17 mouse cellular contexts compared by ENCODE assay signal in genomic region chr2:131502561-131502960, GRCm38 (mm10). TPM values are rescaled to one million over a fixed set of nuclear protein-coding genes. Genes with fewer than 3 reads are reported as not detected.
DNase-seq lines count a peak whose midpoint lies in the region; ATAC-seq and TF ChIP-seq lines count a peak whose summit lies in the region.
"Had no signal": no experiment of that assay in that cellular context is flagged by ENCODE, and none has a peak within 500 bp of the region (broad histone marks: within the 10 kb centered on the region; RNA-seq: fewer than 3 reads in every experiment).

No protein-coding gene starts in this region.

- no peak overlapping the region for H3K4me3 ChIP-seq in kidney, adult 2 months (ENCODE audit: insufficient read depth, low read depth, low read length)
- H3K4me3 ChIP-seq in neural tube, embryonic 13.5 days = no peak overlapping the region
- H3K4me3 ChIP-seq: heart, embryonic 12.5 days had no signal

- H3K4me2 ChIP-seq in neural tube, embryonic 13.5 days = no peak overlapping the region
- H3K4me2 ChIP-seq: heart, embryonic 12.5 days had no signal

- ATAC-seq in neural tube, embryonic 13.5 days (ENCODE audit: low read depth) = no peak

- H3K27me3 ChIP-seq in kidney, adult 2 months (replicated peaks; ENCODE audit: control insufficient read depth, insufficient read depth, low read length) = no peaks in the 10 kb centered on the region
- no peaks in the 10 kb centered on the region for H3K27me3 ChIP-seq in neural tube, embryonic 13.5 days

- no peaks in the 10 kb centered on the region for H3K4me1 ChIP-seq in kidney, adult 2 months (ENCODE audit: control insufficient read depth, insufficient read depth, low read length)
- H3K4me1 ChIP-seq in neural tube, embryonic 13.5 days (replicated peaks) = peaks cover 77% of the 10 kb centered on the region

- DNase-seq in adrenal gland, adult 2 months = peak; percentile 19
- DNase-seq in adrenal gland, postnatal 10 days = no peak
- peak; percentile 14 for DNase-seq in kidney, adult 2 months
- no peak for DNase-seq in kidney, postnatal 14 days
- no peak for DNase-seq in neural tube, embryonic 10.5 days (ENCODE audit: extremely low spot score, low spot score)
- DNase-seq in Muller cell, postnatal 12 days (ENCODE audit: inconsistent ontology term) = no peak
- DNase-seq in heart, postnatal 4 days = no peak
- DNase-seq: cerebellum, adult 11-12 months; kidney, postnatal 4 days; right cerebral cortex, postnatal 25 days had no signal

- H3K9ac ChIP-seq in neural tube, embryonic 13.5 days = no peak overlapping the region

- H3K9me3 ChIP-seq in neural tube, embryonic 13.5 days = no peaks in the 10 kb centered on the region
- H3K9me3 ChIP-seq: heart, embryonic 12.5 days had no signal

- 79% methylated on average over 5 of the region's 5 CpGs for WGBS in kidney, adult 2 months
- 83% methylated on average over 5 of the region's 5 CpGs for WGBS in neural tube, embryonic 13.5 days

- H3K27ac ChIP-seq in kidney, adult 2 months (ENCODE audit: insufficient read depth, low read depth, low read length) = no peak overlapping the region
- peak overlapping the region; percentile 75; the same call in 1 of the 2 replicates for H3K27ac ChIP-seq in neural tube, embryonic 13.5 days (replicated peaks)
- H3K27ac ChIP-seq: stomach, postnatal 0 days had no signal

- TF ChIP-seq POLR2A in kidney, adult 2 months (IDR thresholded peaks at IDR 0.05; ENCODE audit: low read depth, low read length) = no peak

- no peaks in the 10 kb centered on the region for H3K36me3 ChIP-seq in kidney, adult 2 months (ENCODE audit: control insufficient read depth, insufficient read depth, low read length)
- no peaks in the 10 kb centered on the region for H3K36me3 ChIP-seq in neural tube, embryonic 13.5 days
- H3K36me3 ChIP-seq: heart, embryonic 12.5 days had no signal

- TF ChIP-seq CTCF in kidney, adult 2 months (conservative IDR thresholded peaks at IDR 0.05; ENCODE audit: insufficient read depth, insufficient read length, low read depth, low read length) = no peak

RNA-seq across cellular contexts. Expression of gene Smox, which starts 11.3 kb away (rescaled TPM):
- total RNA-seq in adrenal gland, adult 2 months (2021) = 10 to 100 TPM; 24.3 to 33.1 TPM
- 29.3 and 37.6 TPM in 2 replicates for polyA plus RNA-seq in adrenal gland, adult 2 months (2012; rRNA removed)
- total RNA-seq in adrenal gland, postnatal 10 days (2021) = 10 to 100 TPM; 20.1 to 21.0 TPM
- polyA plus RNA-seq in kidney, adult 2 months (2012; rRNA removed) = 12.5 and 14.9 TPM in 2 replicates
- polyA plus RNA-seq in neural tube, embryonic 13.5 days (2015; fragmentation: Nextera tagmentation; extraction: Ambion mirVana) = 46.9 and 50.4 TPM in 2 replicates
- total RNA-seq in heart, postnatal 4 days (2021) = 10 to 100 TPM; 33.7 to 35.2 TPM

RNA-seq across cellular contexts. Expression of gene Adra1d, which starts 59.5 kb away (rescaled TPM):
- 10 to 100 TPM; 26.1 to 30.8 TPM for total RNA-seq in adrenal gland, adult 2 months (2021)
- polyA plus RNA-seq in adrenal gland, adult 2 months (2012; rRNA removed) = 50.8 and 66.2 TPM in 2 replicates
- 10 to 100 TPM; 12.0 to 17.7 TPM for total RNA-seq in adrenal gland, postnatal 10 days (2021)
- polyA plus RNA-seq in kidney, adult 2 months (2012; rRNA removed) = 2.7 and 3.4 TPM in 2 replicates
- 0.21 and 0.27 TPM in 2 replicates for polyA plus RNA-seq in neural tube, embryonic 13.5 days (2015; fragmentation: Nextera tagmentation; extraction: Ambion mirVana)
- total RNA-seq in heart, postnatal 4 days (2021) = 1 to 10 TPM; 2.8 to 3.8 TPM
- total RNA-seq: megakaryocyte-erythroid progenitor cell, adult 5-6 weeks; MEL; neutrophil, adult 5-6 weeks had no signal
- polyA plus RNA-seq: inflammation-experienced regulatory T-cells, adult 6 months had no signal

Comparison
In these comparisons a context has a peak if more than half of its experiments do, and no peak if none do; other contexts are left out.
1. DNase-seq: peak in adrenal gland, adult 2 months (single experiment) and kidney, adult 2 months (single experiment); none in adrenal gland, postnatal 10 days (single experiment), kidney, postnatal 14 days (single experiment), neural tube, embryonic 10.5 days (single experiment), Muller cell, postnatal 12 days (single experiment) and heart, postnatal 4 days (single experiment).